Mouse (Mus musculus) cerebellum, postnatal 4 days (tissue): Measurements from ENCODE around the gene Camta1.

Source experiments
- DNase-seq, 2 experiments: peaks; one replicate each; pipeline ENCODE4 v3.0.0; 2022; ENCODE audit warnings: low spot score in 2 of 2, mixed read lengths in 1 of 2

Camta1 gene

GRCm38 (mm10) chr4:151779962-151780459 is 81.7 kb downstream of the Camta1 start:
- DNase-seq: no peak

- DNase-seq: no peak
These were observed 83.2 kb downstream of the Camta1 start for GRCm38 (mm10) chr4:151778511-151778910.

GRCm38 (mm10) chr4:151777451-151777850 is 84.2 kb downstream of the Camta1 start:
- DNase-seq: no peak

GRCm38 (mm10) chr4:151775441-151775840 is 86.2 kb downstream of the Camta1 start:
- DNase-seq: no peak

GRCm38 (mm10) chr4:151773651-151774050 is 88.0 kb downstream of the Camta1 start:
- DNase-seq: no peak

GRCm38 (mm10) chr4:151773007-151773406 is 88.7 kb downstream of the Camta1 start:
- no peak for DNase-seq

- no peak for DNase-seq
These were observed 91.0 kb downstream of the Camta1 start for GRCm38 (mm10) chr4:151770697-151771096.

GRCm38 (mm10) chr4:151767786-151768185 is 93.9 kb downstream of the Camta1 start:
- DNase-seq: no peak

GRCm38 (mm10) chr4:151767361-151767760 is 94.3 kb downstream of the Camta1 start:
- no peak for DNase-seq

GRCm38 (mm10) chr4:151765376-151765775 is 96.3 kb downstream of the Camta1 start:
- DNase-seq: no peak

GRCm38 (mm10) chr4:151763928-151764327 is 97.7 kb downstream of the Camta1 start:
- no peak for DNase-seq

GRCm38 (mm10) chr4:151759095-151759494 is 102.6 kb downstream of the Camta1 start:
- DNase-seq: no peak

GRCm38 (mm10) chr4:151758337-151758736 is 103.3 kb downstream of the Camta1 start:
- DNase-seq: peak in 1 of 2 experiments; percentile 29

GRCm38 (mm10) chr4:151757261-151757660 is 104.4 kb downstream of the Camta1 start:
- no peak for DNase-seq

GRCm38 (mm10) chr4:151756400-151756799 is 105.3 kb downstream of the Camta1 start:
- no peak for DNase-seq

- DNase-seq: no peak
These were observed 108.4 kb downstream of the Camta1 start for GRCm38 (mm10) chr4:151753231-151753630.

GRCm38 (mm10) chr4:151752551-151752950 is 109.1 kb downstream of the Camta1 start:
- DNase-seq: peak in 1 of 2 experiments; percentile 18

- no peak for DNase-seq
These were observed 110.3 kb downstream of the Camta1 start for GRCm38 (mm10) chr4:151751270-151751945.

- DNase-seq: no peak
These were observed 114.0 kb downstream of the Camta1 start for GRCm38 (mm10) chr4:151747723-151748122.

- no peak for DNase-seq
These were observed 115.6 kb downstream of the Camta1 start for GRCm38 (mm10) chr4:151746002-151746606.

GRCm38 (mm10) chr4:151741249-151742137 is 120.2 kb downstream of the Camta1 start:
- DNase-seq: no peak

- DNase-seq: no peak
These were observed 122.2 kb downstream of the Camta1 start for GRCm38 (mm10) chr4:151739348-151739956.
